Mouse (Mus musculus): ENCODE measurements at regions not wholly inside any gene's neighbourhood (a gene's known extent, or its start where the extent isn't known, plus 50 kb on each side); places are given as distances from the start of the nearest gene placed in this dataset.

- ATAC-seq (ENCODE audit: low FRiP score, low read depth) = peak; percentile 43
- Histone ChIP-seq H3K4me2 (peak overlapping the region; percentile 36; the same call in 1 of the 2 replicates), H3K27me3 (no peaks in the 10 kb centered on the region), H3K27ac (replicated peaks) (peak overlapping the region; percentile 60), H3K9me3 (no peaks in the 10 kb centered on the region), H3K4me1 (replicated peaks) (peaks cover 48% of the 10 kb centered on the region), H3K9ac (no peak overlapping the region), H3K4me3 (no peak overlapping the region), H3K36me3 (no peaks in the 10 kb centered on the region)
- whole genome bisulfite sequencing = 24% methylated on average over 17 of the region's 17 CpGs
These were observed 771.7 kb upstream of the Car8 start for GRCm38 (mm10) chr4:9010381-9011128.

- H3K9me3 ChIP-seq = no peaks in the 10 kb centered on the region
- no peaks in the 10 kb centered on the region for H3K36me3 ChIP-seq
- ATAC-seq (ENCODE audit: low FRiP score, low read depth) = no peak
- H3K27ac ChIP-seq (replicated peaks) = peak overlapping the region; percentile 60
- no peaks in the 10 kb centered on the region for H3K27me3 ChIP-seq
- H3K4me2 ChIP-seq = no peak overlapping the region
- WGBS = 50% methylated on average over 4 of the region's 4 CpGs
- peaks cover 41% of the 10 kb centered on the region for H3K4me1 ChIP-seq (replicated peaks)
- H3K9ac ChIP-seq = no peak overlapping the region
- no peak overlapping the region for H3K4me3 ChIP-seq
These were observed 770.8 kb upstream of the Car8 start for GRCm38 (mm10) chr4:9009656-9010055.

GRCm38 (mm10) chr4:9005938-9006626, 767.2 kb upstream of the Car8 start:
- H3K27ac ChIP-seq (replicated peaks) = no peak overlapping the region
- peaks cover 19% of the 10 kb centered on the region for H3K4me1 ChIP-seq (replicated peaks)
- no peak for ATAC-seq (ENCODE audit: low FRiP score, low read depth)
- H3K4me2 ChIP-seq = no peak overlapping the region
- no peak overlapping the region for H3K9ac ChIP-seq
- 9% methylated on average over 8 of the region's 8 CpGs for WGBS
- no peaks in the 10 kb centered on the region for H3K36me3 ChIP-seq
- no peak overlapping the region for H3K4me3 ChIP-seq
- H3K9me3 ChIP-seq = no peaks in the 10 kb centered on the region
- H3K27me3 ChIP-seq = no peaks in the 10 kb centered on the region

GRCm38 (mm10) chr4:9003891-9004290, 765.0 kb upstream of the Car8 start:
- no peaks in the 10 kb centered on the region for H3K36me3 ChIP-seq
- no peak overlapping the region for H3K4me3 ChIP-seq
- no peaks in the 10 kb centered on the region for H3K9me3 ChIP-seq
- H3K27ac ChIP-seq (replicated peaks) = no peak overlapping the region
- no peaks in the 10 kb centered on the region for H3K27me3 ChIP-seq
- no peak for ATAC-seq (ENCODE audit: low FRiP score, low read depth)
- H3K9ac ChIP-seq = no peak overlapping the region
- 0 out of 2 replicates have a peak, but pooled peaks cover 2% of the 10 kb centered on the region for H3K4me1 ChIP-seq (replicated peaks)
- no peak overlapping the region for H3K4me2 ChIP-seq
- WGBS = 100% methylated on average over 1 of the region's 1 CpGs

GRCm38 (mm10) chr4:9002380-9002779, 763.5 kb upstream of the Car8 start:
- 56% methylated on average over 6 of the region's 6 CpGs for WGBS
- Histone ChIP-seq H3K4me2 (no peak overlapping the region), H3K4me3 (no peak overlapping the region), H3K9ac (no peak overlapping the region), H3K36me3 (no peaks in the 10 kb centered on the region), H3K4me1 (replicated peaks) (0 out of 2 replicates have a peak, but pooled peaks cover 2% of the 10 kb centered on the region), H3K9me3 (no peaks in the 10 kb centered on the region), H3K27ac (replicated peaks) (no peak overlapping the region), H3K27me3 (no peaks in the 10 kb centered on the region)
- no peak for ATAC-seq (ENCODE audit: low FRiP score, low read depth)

- WGBS = 82% methylated on average over 4 of the region's 4 CpGs
- no peaks in the 10 kb centered on the region for H3K9me3 ChIP-seq
- no peak overlapping the region for H3K4me2 ChIP-seq
- no peak overlapping the region for H3K27ac ChIP-seq (replicated peaks)
- H3K9ac ChIP-seq = no peak overlapping the region
- no peaks in the 10 kb centered on the region for H3K4me1 ChIP-seq (replicated peaks)
- H3K4me3 ChIP-seq = no peak overlapping the region
- H3K27me3 ChIP-seq = no peaks in the 10 kb centered on the region
- ATAC-seq (ENCODE audit: low FRiP score, low read depth) = no peak
- no peaks in the 10 kb centered on the region for H3K36me3 ChIP-seq
These were observed 759.8 kb upstream of the Car8 start for GRCm38 (mm10) chr4:8998606-8999005.

- no peak overlapping the region for H3K4me3 ChIP-seq
- H3K27me3 ChIP-seq = no peaks in the 10 kb centered on the region
- no peak overlapping the region for H3K4me2 ChIP-seq
- H3K4me1 ChIP-seq (replicated peaks) = peaks cover 20% of the 10 kb centered on the region
- no peak for ATAC-seq (ENCODE audit: low FRiP score, low read depth)
- no peak overlapping the region for H3K27ac ChIP-seq (replicated peaks)
- H3K9ac ChIP-seq = no peak overlapping the region
- WGBS = 62% methylated on average over 1 of the region's 1 CpGs
- H3K36me3 ChIP-seq = no peaks in the 10 kb centered on the region
- H3K9me3 ChIP-seq = no peaks in the 10 kb centered on the region
These were observed 753.3 kb upstream of the Car8 start for GRCm38 (mm10) chr4:8992171-8992570.

GRCm38 (mm10) chr4:8990551-8990950, 751.7 kb upstream of the Car8 start:
- H3K36me3 ChIP-seq = no peaks in the 10 kb centered on the region

GRCm38 (mm10) chr4:8989614-8990013, 750.8 kb upstream of the Car8 start:
- no peaks in the 10 kb centered on the region for H3K36me3 ChIP-seq
- H3K4me1 ChIP-seq (replicated peaks) = peaks cover 29% of the 10 kb centered on the region
- no peak overlapping the region for H3K27ac ChIP-seq (replicated peaks)
- H3K4me3 ChIP-seq = no peak overlapping the region
- no peak overlapping the region for H3K9ac ChIP-seq
- H3K9me3 ChIP-seq = no peaks in the 10 kb centered on the region
- H3K4me2 ChIP-seq = no peak overlapping the region
- H3K27me3 ChIP-seq = no peaks in the 10 kb centered on the region
- ATAC-seq (ENCODE audit: low FRiP score, low read depth) = no peak
- 58% methylated on average over 6 of the region's 6 CpGs for WGBS

More at GRCm38 (mm10) chr4:8990551-8990950, 751.7 kb upstream of the Car8 start:
- H3K27ac ChIP-seq (replicated peaks) = no peak overlapping the region
- H3K4me1 ChIP-seq (replicated peaks) = peaks cover 29% of the 10 kb centered on the region
- 83% methylated on average over 5 of the region's 5 CpGs for WGBS
- H3K4me2 ChIP-seq = no peak overlapping the region
- H3K4me3 ChIP-seq = no peak overlapping the region
- no peaks in the 10 kb centered on the region for H3K27me3 ChIP-seq
- H3K9me3 ChIP-seq = no peaks in the 10 kb centered on the region
- H3K9ac ChIP-seq = no peak overlapping the region
- no peak for ATAC-seq (ENCODE audit: low FRiP score, low read depth)

GRCm38 (mm10) chr4:8989110-8989509, 750.3 kb upstream of the Car8 start:
- H3K36me3 ChIP-seq = no peaks in the 10 kb centered on the region
- H3K4me3 ChIP-seq = no peak overlapping the region
- no peaks in the 10 kb centered on the region for H3K27me3 ChIP-seq
- no peak overlapping the region for H3K4me2 ChIP-seq
- WGBS = 88% methylated on average over 4 of the region's 4 CpGs
- H3K9ac ChIP-seq = no peak overlapping the region
- no peak for ATAC-seq (ENCODE audit: low FRiP score, low read depth)
- no peaks in the 10 kb centered on the region for H3K9me3 ChIP-seq
- no peak overlapping the region for H3K27ac ChIP-seq (replicated peaks)
- peaks cover 29% of the 10 kb centered on the region for H3K4me1 ChIP-seq (replicated peaks)

GRCm38 (mm10) chr4:8988345-8988733, 749.5 kb upstream of the Car8 start:
- H3K4me3 ChIP-seq = no peak overlapping the region

GRCm38 (mm10) chr4:8987544-8988344, 748.9 kb upstream of the Car8 start:
- ATAC-seq (ENCODE audit: low FRiP score, low read depth) = no peak
- Histone ChIP-seq H3K4me1 (replicated peaks) (peaks cover 29% of the 10 kb centered on the region), H3K4me2 (no peak overlapping the region), H3K9ac (no peak overlapping the region), H3K27me3 (no peaks in the 10 kb centered on the region), H3K4me3 (no peak overlapping the region), H3K9me3 (no peaks in the 10 kb centered on the region), H3K27ac (replicated peaks) (no peak overlapping the region), H3K36me3 (no peaks in the 10 kb centered on the region)
- 28% methylated on average over 10 of the region's 10 CpGs for WGBS

More at GRCm38 (mm10) chr4:8988345-8988733, 749.5 kb upstream of the Car8 start:
- ATAC-seq (ENCODE audit: low FRiP score, low read depth) = no peak
- no peaks in the 10 kb centered on the region for H3K27me3 ChIP-seq
- no peak overlapping the region for H3K9ac ChIP-seq
- no peaks in the 10 kb centered on the region for H3K9me3 ChIP-seq
- H3K4me2 ChIP-seq = no peak overlapping the region
- WGBS = 48% methylated on average over 8 of the region's 8 CpGs
- H3K4me1 ChIP-seq (replicated peaks) = peaks cover 29% of the 10 kb centered on the region
- H3K27ac ChIP-seq (replicated peaks) = no peak overlapping the region
- no peaks in the 10 kb centered on the region for H3K36me3 ChIP-seq

Measured in hindbrain, embryonic 15.5 days (tissue).